Mouse (Mus musculus): ENCODE results near the gene Optn.

DNA sequence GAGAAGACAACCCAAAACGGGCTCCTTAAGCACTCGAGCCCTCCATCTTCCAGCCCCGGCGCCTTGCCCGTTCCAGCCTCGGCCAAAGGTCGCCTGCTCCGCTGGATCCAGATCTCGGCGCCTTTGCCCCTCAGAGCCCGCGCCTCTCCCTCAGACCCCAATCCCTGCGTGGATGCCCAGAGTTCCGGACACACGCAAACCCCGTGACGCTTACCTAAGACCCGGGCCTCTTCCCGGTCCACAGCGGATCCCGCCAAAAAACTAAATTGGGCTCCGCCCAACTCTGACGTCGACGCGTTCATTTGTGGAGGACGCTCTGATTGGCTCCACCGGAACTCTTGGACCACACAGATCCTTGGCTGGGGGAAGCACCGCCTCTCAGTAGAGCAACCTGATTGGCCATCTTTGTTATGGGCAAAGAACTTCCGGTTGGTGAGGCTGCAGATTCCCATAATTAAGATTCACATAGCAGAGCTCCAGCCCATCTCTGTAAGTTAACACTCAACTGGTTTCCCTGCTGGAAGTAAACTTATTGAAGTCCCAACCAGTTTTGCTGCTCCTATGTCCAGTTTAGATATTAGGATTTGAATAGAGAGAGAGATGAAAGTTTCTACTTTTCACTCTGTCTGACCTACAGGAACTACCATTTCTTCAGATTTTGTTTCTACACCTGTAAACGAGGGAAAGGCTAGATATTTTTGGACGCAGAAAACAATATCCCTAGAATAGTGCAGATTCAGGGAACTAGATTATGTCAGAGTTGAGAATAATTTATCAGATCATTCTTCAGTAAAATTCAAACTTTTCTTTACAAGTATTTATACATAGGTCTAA, 51.1 kb downstream of the Optn start, which contains the start of gene Mcm10:
- no peak for TF ChIP-seq POLR2A (IDR thresholded peaks at IDR 0.05; ENCODE audit: borderline replicate concordance, extremely low read depth, low read depth, low read length)
- no peak for TF ChIP-seq CTCF (IDR thresholded peaks at IDR 0.05; ENCODE audit: insufficient read depth, low read length)
